Mouse (Mus musculus) 416B (cell line): ENCODE results near the gene Rrnad1.

Experiments
- DNase-seq: peaks from one replicate; pipeline ENCODE4 v3.0.0; 2011; ENCODE audit warnings: low read depth

Rrnad1 gene

GRCm38 (mm10) chr3:87918551-87918950 is 12.0 kb downstream of the Rrnad1 start:
- no peak for DNase-seq

GRCm38 (mm10) chr3:87916990-87917389 is 13.5 kb downstream of the Rrnad1 start:
- no peak for DNase-seq

GRCm38 (mm10) chr3:87913891-87914290 is 16.6 kb downstream of the Rrnad1 start:
- no peak for DNase-seq

- DNase-seq: no peak
These were observed 17.0 kb downstream of the Rrnad1 start for GRCm38 (mm10) chr3:87913491-87913890.

GRCm38 (mm10) chr3:87910573-87911141 is 19.9 kb downstream of the Rrnad1 start:
- DNase-seq: no peak

- DNase-seq: peak; percentile 23
These were observed 20.6 kb downstream of the Rrnad1 start for GRCm38 (mm10) chr3:87909874-87910273.

GRCm38 (mm10) chr3:87909381-87909780 is 21.1 kb downstream of the Rrnad1 start:
- DNase-seq: peak; percentile 49

GRCm38 (mm10) chr3:87907906-87908305 is 22.6 kb downstream of the Rrnad1 start:
- no peak for DNase-seq

- DNase-seq: peak; percentile 63
These were observed 23.3 kb downstream of the Rrnad1 start for GRCm38 (mm10) chr3:87906981-87907857.

GRCm38 (mm10) chr3:87906601-87906980 is 23.9 kb downstream of the Rrnad1 start:
- DNase-seq: no peak

- DNase-seq: peak; percentile 98
These were observed 24.5 kb downstream of the Rrnad1 start, which contains the start of gene Hdgf for GRCm38 (mm10) chr3:87905880-87906485. TSS of gene Hdgf (plus strand) at chr3:87906321.

GRCm38 (mm10) chr3:87903821-87904220 is 26.7 kb downstream of the Rrnad1 start:
- no peak for DNase-seq

- DNase-seq: peak; percentile 45
These were observed 28.6 kb downstream of the Rrnad1 start for GRCm38 (mm10) chr3:87901959-87902358.

GRCm38 (mm10) chr3:87901036-87901624 is 29.4 kb downstream of the Rrnad1 start:
- peak; percentile 95 for DNase-seq

- DNase-seq: no peak
These were observed 30.7 kb downstream of the Rrnad1 start for GRCm38 (mm10) chr3:87899776-87900175.

GRCm38 (mm10) chr3:87899266-87899665 is 31.3 kb downstream of the Rrnad1 start:
- no peak for DNase-seq

- DNase-seq: no peak
These were observed 37.1 kb downstream of the Rrnad1 start for GRCm38 (mm10) chr3:87893367-87893905.

GRCm38 (mm10) chr3:87891481-87891880 is 39.0 kb downstream of the Rrnad1 start:
- no peak for DNase-seq

- DNase-seq: peak; percentile 66
These were observed 43.1 kb downstream of the Rrnad1 start for GRCm38 (mm10) chr3:87887400-87887799.

GRCm38 (mm10) chr3:87886416-87886815 is 44.1 kb downstream of the Rrnad1 start:
- no peak for DNase-seq

- no peak for DNase-seq
These were observed 44.5 kb downstream of the Rrnad1 start for GRCm38 (mm10) chr3:87886004-87886365.

- peak; percentile 100 for DNase-seq
These were observed 45.1 kb downstream of the Rrnad1 start, which contains the start of gene Prcc for GRCm38 (mm10) chr3:87885281-87886003. TSS of gene Prcc (minus strand) at chr3:87885608.
